Mouse (Mus musculus): ENCODE measurements around the gene Marf1. TPM values are rescaled to one million over a fixed set of nuclear protein-coding genes. Genes with fewer than 3 reads are reported as not detected.
"Not testable (repeated sequence)": the region's sequence is repeated elsewhere in the genome, so short reads cannot be mapped to it uniquely, and the experiment has no call there.

Gene Marf1
- polyA plus RNA-seq, 1 experiment from 2014 or later, result 9.0 TPM

DNA sequence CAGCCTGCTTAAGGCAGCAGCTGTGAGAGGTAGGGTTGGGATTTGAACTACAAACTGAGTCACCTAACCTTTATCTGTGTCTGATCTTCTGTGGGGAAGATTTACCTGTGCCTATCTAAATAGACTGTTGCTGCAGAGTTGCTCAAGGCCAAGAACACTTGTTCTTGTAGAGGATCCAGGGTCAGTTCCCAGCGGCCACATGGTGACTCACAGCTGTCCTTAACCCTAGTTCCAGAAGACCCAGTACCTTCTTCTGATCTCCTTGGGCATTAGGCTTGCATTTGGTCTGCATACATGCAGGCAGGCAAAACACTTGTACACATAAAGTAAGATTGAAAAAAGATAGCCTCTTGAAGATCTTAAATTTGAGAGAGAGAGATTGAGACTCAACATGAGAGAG is 6.6 kb upstream of the Marf1 start:
- WGBS, result 93% methylated on average over 1 of the region's 1 CpGs
- H3K27ac ChIP-seq (ENCODE audit: low read length), result no peak overlapping the region
- H3K4me2 ChIP-seq (ENCODE audit: low read depth, low read length), result no peak overlapping the region
- peaks cover 3% of the 10 kb centered on the region for H3K4me1 ChIP-seq (ENCODE audit: control insufficient read depth, insufficient read depth, low read length)
- H3K36me3 ChIP-seq (ENCODE audit: control insufficient read depth, insufficient read depth), result peaks cover 53% of the 10 kb centered on the region
- H3K4me3 ChIP-seq (ENCODE audit: low read length), result no peak overlapping the region
- no peaks in the 10 kb centered on the region for H3K27me3 ChIP-seq (ENCODE audit: control insufficient read depth, insufficient read depth, low read length)
- ATAC-seq (replicated peaks; ENCODE audit: extremely low read depth, insufficient read depth, low FRiP score), result no peak
- H3K9ac ChIP-seq (ENCODE audit: low read length), result no peak overlapping the region
- no peaks in the 10 kb centered on the region for H3K9me3 ChIP-seq (replicated peaks; ENCODE audit: control insufficient read depth, low read length)

DNA sequence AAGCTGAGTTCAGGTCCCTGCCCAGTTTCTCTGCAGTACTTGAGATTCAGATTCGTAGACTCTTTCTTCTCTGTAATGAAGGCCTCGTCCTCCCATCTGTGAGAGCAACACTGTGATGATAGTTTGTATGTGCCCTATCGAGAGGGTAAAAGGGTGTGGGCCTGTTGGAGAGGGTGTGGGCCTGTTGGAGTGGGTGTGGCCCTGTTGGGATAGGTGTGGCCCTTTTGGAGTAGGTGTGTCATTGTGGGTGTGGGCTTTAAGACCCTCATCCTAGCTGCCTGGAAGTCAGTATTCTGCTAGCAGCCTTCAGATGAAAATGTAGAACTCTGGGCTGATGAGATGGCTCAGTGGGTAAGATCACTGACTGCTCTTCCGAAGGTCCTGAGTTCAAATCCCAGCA is 3.3 kb upstream of the Marf1 start:
- H3K9ac ChIP-seq (ENCODE audit: low read length), result no peak overlapping the region
- no peak for ATAC-seq (replicated peaks; ENCODE audit: extremely low read depth, insufficient read depth, low FRiP score)
- WGBS, result 82% methylated on average over 4 of the region's 4 CpGs

GRCm38 (mm10) chr16:14163731-14164130 is 580 bp upstream of the Marf1 start:
- no peaks in the 10 kb centered on the region for H3K9me3 ChIP-seq (replicated peaks; ENCODE audit: control insufficient read depth, low read length)
- 2% methylated on average over 10 of the region's 10 CpGs for WGBS
- no peaks in the 10 kb centered on the region for H3K27me3 ChIP-seq (ENCODE audit: control insufficient read depth, insufficient read depth, low read length)
- H3K4me2 ChIP-seq (ENCODE audit: low read depth, low read length), result peak overlapping the region; percentile 80
- H3K27ac ChIP-seq (ENCODE audit: low read length), result peak overlapping the region; percentile 41
- H3K4me1 ChIP-seq (ENCODE audit: control insufficient read depth, insufficient read depth, low read length), result peaks cover 13% of the 10 kb centered on the region
- H3K9ac ChIP-seq (ENCODE audit: low read length), result peak overlapping the region; percentile 80
- peaks cover 4% of the 10 kb centered on the region for H3K36me3 ChIP-seq (ENCODE audit: control insufficient read depth, insufficient read depth)
- peak overlapping the region; percentile 74 for H3K4me3 ChIP-seq (ENCODE audit: low read length)
- ATAC-seq (replicated peaks; ENCODE audit: extremely low read depth, insufficient read depth, low FRiP score), result no peak

More for the DNA sequence above, 3.3 kb upstream of the Marf1 start:
- H3K4me1 ChIP-seq (ENCODE audit: control insufficient read depth, insufficient read depth, low read length), result peaks cover 13% of the 10 kb centered on the region
- H3K27me3 ChIP-seq (ENCODE audit: control insufficient read depth, insufficient read depth, low read length), result no peaks in the 10 kb centered on the region
- no peaks in the 10 kb centered on the region for H3K9me3 ChIP-seq (replicated peaks; ENCODE audit: control insufficient read depth, low read length)
- no peak overlapping the region for H3K4me2 ChIP-seq (ENCODE audit: low read depth, low read length)
- no peak overlapping the region for H3K4me3 ChIP-seq (ENCODE audit: low read length)
- no peak overlapping the region for H3K27ac ChIP-seq (ENCODE audit: low read length)
- H3K36me3 ChIP-seq (ENCODE audit: control insufficient read depth, insufficient read depth), result peaks cover 28% of the 10 kb centered on the region

DNA sequence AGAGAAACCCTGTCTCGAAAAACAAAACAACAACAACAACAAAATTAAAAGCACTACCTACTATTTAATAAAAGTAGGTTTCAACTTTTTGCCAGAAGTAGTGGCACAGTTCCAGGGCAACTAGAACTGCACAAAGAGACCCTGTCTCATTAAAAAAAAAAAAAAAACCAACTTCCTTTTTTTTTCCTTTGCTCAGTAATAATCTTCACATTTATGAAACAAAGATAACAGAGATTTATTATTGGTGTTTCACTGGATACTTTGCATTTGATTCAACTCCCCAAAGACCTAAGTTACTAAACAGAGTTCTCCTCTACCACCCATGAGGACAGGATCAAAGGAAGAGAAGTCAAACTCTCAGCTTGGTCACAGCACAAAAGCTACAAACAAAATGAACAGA is 2.2 kb downstream of the Marf1 start:
- 83% methylated on average over 1 of the region's 1 CpGs for WGBS
- Histone ChIP-seq H3K9me3 (replicated peaks; ENCODE audit: control insufficient read depth, low read length) (no peaks in the 10 kb centered on the region), H3K4me2 (ENCODE audit: low read depth, low read length) (no peak overlapping the region), H3K4me3 (ENCODE audit: low read length) (no peak overlapping the region), H3K9ac (ENCODE audit: low read length) (no peak overlapping the region), H3K36me3 (ENCODE audit: control insufficient read depth, insufficient read depth) (no peaks in the 10 kb centered on the region), H3K27me3 (ENCODE audit: control insufficient read depth, insufficient read depth, low read length) (no peaks in the 10 kb centered on the region), H3K27ac (ENCODE audit: low read length) (no peak overlapping the region), H3K4me1 (ENCODE audit: control insufficient read depth, insufficient read depth, low read length) (peaks cover 24% of the 10 kb centered on the region)
- ATAC-seq (replicated peaks; ENCODE audit: extremely low read depth, insufficient read depth, low FRiP score), result no peak

- H3K4me3 ChIP-seq (ENCODE audit: low read length), result peak overlapping the region; percentile 66
- no peaks in the 10 kb centered on the region for H3K36me3 ChIP-seq (ENCODE audit: control insufficient read depth, insufficient read depth)
- H3K9ac ChIP-seq (ENCODE audit: low read length), result peak overlapping the region; percentile 79
- H3K9me3 ChIP-seq (replicated peaks; ENCODE audit: control insufficient read depth, low read length), result no peaks in the 10 kb centered on the region
- H3K27me3 ChIP-seq (ENCODE audit: control insufficient read depth, insufficient read depth, low read length), result no peaks in the 10 kb centered on the region
- H3K4me1 ChIP-seq (ENCODE audit: control insufficient read depth, insufficient read depth, low read length), result peaks cover 21% of the 10 kb centered on the region
- no peak for ATAC-seq (replicated peaks; ENCODE audit: extremely low read depth, insufficient read depth, low FRiP score)
- peak overlapping the region; percentile 96 for H3K27ac ChIP-seq (ENCODE audit: low read length)
- 0% methylated on average over 10 of the region's 10 CpGs for WGBS
- H3K4me2 ChIP-seq (ENCODE audit: low read depth, low read length), result peak overlapping the region; percentile 78
Measured at GRCm38 (mm10) chr16:14159746-14160131, 3.4 kb downstream of the Marf1 start.

GRCm38 (mm10) chr16:14158936-14159745 is 4.0 kb downstream of the Marf1 start:
- Histone ChIP-seq H3K9me3 (replicated peaks; ENCODE audit: control insufficient read depth, low read length) (no peaks in the 10 kb centered on the region), H3K4me2 (ENCODE audit: low read depth, low read length) (peak overlapping the region; percentile 96), H3K36me3 (ENCODE audit: control insufficient read depth, insufficient read depth) (no peaks in the 10 kb centered on the region), H3K27me3 (ENCODE audit: control insufficient read depth, insufficient read depth, low read length) (no peaks in the 10 kb centered on the region), H3K4me1 (ENCODE audit: control insufficient read depth, insufficient read depth, low read length) (peaks cover 15% of the 10 kb centered on the region), H3K9ac (ENCODE audit: low read length) (peak overlapping the region; percentile 87), H3K27ac (ENCODE audit: low read length) (peak overlapping the region; percentile 96), H3K4me3 (ENCODE audit: low read length) (peak overlapping the region; percentile 90)
- 1% methylated on average over 57 of the region's 58 CpGs for WGBS
- ATAC-seq (replicated peaks; ENCODE audit: extremely low read depth, insufficient read depth, low FRiP score), result peak; percentile 94

GRCm38 (mm10) chr16:14158536-14158935 is 4.6 kb downstream of the Marf1 start:
- 7% methylated on average over 7 of the region's 7 CpGs for WGBS
- peak overlapping the region; percentile 87 for H3K9ac ChIP-seq (ENCODE audit: low read length)
- ATAC-seq (replicated peaks; ENCODE audit: extremely low read depth, insufficient read depth, low FRiP score), result no peak

DNA sequence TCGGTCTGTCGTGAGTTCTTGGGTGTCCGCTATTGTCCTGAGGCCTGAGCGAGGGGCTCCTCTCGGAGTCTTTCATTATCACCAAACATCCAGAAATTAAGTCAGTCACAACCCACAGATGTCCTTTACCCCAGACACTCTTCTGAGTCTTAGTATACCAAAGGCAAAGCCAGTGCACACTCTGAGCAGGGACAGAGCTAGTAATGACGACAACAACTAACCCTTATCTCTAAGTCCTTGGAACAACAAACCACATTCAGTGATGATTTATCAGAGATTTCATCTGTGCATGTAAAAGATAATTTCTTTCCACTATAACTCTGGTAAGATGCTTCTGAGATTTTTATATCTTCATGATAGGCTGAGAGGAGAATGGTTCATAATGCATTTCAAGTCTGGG is 6.8 kb downstream of the Marf1 start:
- no peak overlapping the region for H3K4me3 ChIP-seq (ENCODE audit: low read length)
- ATAC-seq (replicated peaks; ENCODE audit: extremely low read depth, insufficient read depth, low FRiP score), result no peak
- H3K9me3 ChIP-seq (replicated peaks; ENCODE audit: control insufficient read depth, low read length), result no peaks in the 10 kb centered on the region
- peaks cover 10% of the 10 kb centered on the region for H3K4me1 ChIP-seq (ENCODE audit: control insufficient read depth, insufficient read depth, low read length)
- H3K27ac ChIP-seq (ENCODE audit: low read length), result no peak overlapping the region
- H3K9ac ChIP-seq (ENCODE audit: low read length), result no peak overlapping the region
- 85% methylated on average over 6 of the region's 6 CpGs for WGBS
- H3K27me3 ChIP-seq (ENCODE audit: control insufficient read depth, insufficient read depth, low read length), result no peaks in the 10 kb centered on the region
- peaks cover 13% of the 10 kb centered on the region for H3K36me3 ChIP-seq (ENCODE audit: control insufficient read depth, insufficient read depth)
- no peak overlapping the region for H3K4me2 ChIP-seq (ENCODE audit: low read depth, low read length)

More at GRCm38 (mm10) chr16:14158536-14158935, 4.6 kb downstream of the Marf1 start:
- Histone ChIP-seq H3K27me3 (ENCODE audit: control insufficient read depth, insufficient read depth, low read length) (no peaks in the 10 kb centered on the region), H3K4me1 (ENCODE audit: control insufficient read depth, insufficient read depth, low read length) (peaks cover 10% of the 10 kb centered on the region), H3K9me3 (replicated peaks; ENCODE audit: control insufficient read depth, low read length) (no peaks in the 10 kb centered on the region), H3K4me3 (ENCODE audit: low read length) (peak overlapping the region; percentile 90), H3K27ac (ENCODE audit: low read length) (peak overlapping the region; percentile 77), H3K36me3 (ENCODE audit: control insufficient read depth, insufficient read depth) (no peaks in the 10 kb centered on the region), H3K4me2 (ENCODE audit: low read depth, low read length) (peak overlapping the region; percentile 96)

DNA sequence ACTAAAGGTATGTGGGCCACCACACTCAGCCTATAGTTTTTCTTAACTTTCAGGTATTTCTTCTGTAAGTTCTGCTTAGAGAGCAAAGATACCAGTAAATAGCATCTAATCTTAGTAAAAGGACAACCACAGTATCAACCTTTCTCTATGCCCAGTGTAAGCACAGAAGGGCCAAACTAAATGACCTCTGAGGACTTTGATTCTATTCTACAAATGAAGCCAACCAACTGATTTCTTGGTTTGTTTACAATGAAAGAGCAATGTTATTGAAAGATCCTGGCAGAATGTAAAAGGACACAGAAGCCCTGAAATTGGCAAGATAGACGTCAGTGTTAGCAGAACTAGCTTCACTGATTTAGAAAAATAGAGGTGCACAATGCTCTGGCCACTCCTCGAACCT is 7.5 kb downstream of the Marf1 start:
- not testable (repeated sequence) for H3K27me3 ChIP-seq (ENCODE audit: control insufficient read depth, insufficient read depth, low read length); ATAC-seq (replicated peaks; ENCODE audit: extremely low read depth, insufficient read depth, low FRiP score); H3K9me3 ChIP-seq (replicated peaks; ENCODE audit: control insufficient read depth, low read length); H3K4me3 ChIP-seq (ENCODE audit: low read length); H3K9ac ChIP-seq (ENCODE audit: low read length); H3K4me2 ChIP-seq (ENCODE audit: low read depth, low read length); H3K27ac ChIP-seq (ENCODE audit: low read length)
- Histone ChIP-seq H3K4me1 (ENCODE audit: control insufficient read depth, insufficient read depth, low read length) (peaks cover 10% of the 10 kb centered on the region), H3K36me3 (ENCODE audit: control insufficient read depth, insufficient read depth) (peaks cover 16% of the 10 kb centered on the region)
- WGBS, result 92% methylated on average over 1 of the region's 2 CpGs
